Mouse (Mus musculus) neural tube, embryonic 12.5 days (tissue): ENCODE results near the gene Bmx. TPM values are rescaled to one million over a fixed set of nuclear protein-coding genes. Genes with fewer than 3 reads are reported as not detected.

Experiments used
- ATAC-seq: fragments of 200-750 bp; cut with Nextera tagmentation; 2 replicates; pipeline ENCODE4 v1.8.0; 2017; ENCODE audit warnings: low read depth, mild to moderate bottlenecking, moderate TSS enrichment, moderate library complexity; ENCODE audit not compliant: low FRiP score
- H3K27ac ChIP-seq: fragments of 300-500 bp; sonication (generic); 2 replicates; pipeline ENCODE4 v1.5.1; 2016
- H3K27me3 ChIP-seq: fragments of 300-500 bp; sonication (generic); replicated peaks from 2 replicates; pipeline ENCODE4 v1.6.1; 2016; ENCODE audit warnings: mild to moderate bottlenecking
- H3K36me3 ChIP-seq: fragments of 300-500 bp; sonication (generic); 2 replicates; pipeline ENCODE4 v1.6.1; 2016; ENCODE audit warnings: mild to moderate bottlenecking
- H3K4me1 ChIP-seq: fragments of 300-500 bp; sonication (generic); 2 replicates; pipeline ENCODE4 v1.6.1; 2016
- H3K4me2 ChIP-seq: fragments of 300-500 bp; sonication (generic); replicated peaks from 2 replicates; pipeline ENCODE4 v1.6.1; 2016; ENCODE audit warnings: mild to moderate bottlenecking
- H3K4me3 ChIP-seq: fragments of 300-500 bp; sonication (generic); 2 replicates; pipeline ENCODE4 v1.5.1; 2016
- H3K9ac ChIP-seq: fragments of 300-500 bp; sonication (generic); 2 replicates; pipeline ENCODE4 v1.6.1; 2016; ENCODE audit warnings: mild to moderate bottlenecking
- H3K9me3 ChIP-seq: fragments of 300-500 bp; sonication (generic); 2 replicates; pipeline ENCODE4 v1.6.1; 2016; ENCODE audit warnings: mild to moderate bottlenecking
- WGBS: fragments of 180-500 bp; shearing (Covaris S2); methylation state at CpG from one replicate; pipeline ENCODE4 v1.1.7; 2016; 5-methylcytosine and 5-hydroxymethylcytosine counted together
- polyA plus RNA-seq: library from polyadenylated mRNA; unstranded; fragments of >200 nt; fragmentation: Nextera tagmentation; extraction: Ambion mirVana; gene quantifications from 2 replicates; pipeline ENCODE4 v1.2.1, GENCODE M21; 2016

Bmx gene
- polyA plus RNA-seq, 1 experiment from 2014 or later = 0.25 TPM

DNA sequence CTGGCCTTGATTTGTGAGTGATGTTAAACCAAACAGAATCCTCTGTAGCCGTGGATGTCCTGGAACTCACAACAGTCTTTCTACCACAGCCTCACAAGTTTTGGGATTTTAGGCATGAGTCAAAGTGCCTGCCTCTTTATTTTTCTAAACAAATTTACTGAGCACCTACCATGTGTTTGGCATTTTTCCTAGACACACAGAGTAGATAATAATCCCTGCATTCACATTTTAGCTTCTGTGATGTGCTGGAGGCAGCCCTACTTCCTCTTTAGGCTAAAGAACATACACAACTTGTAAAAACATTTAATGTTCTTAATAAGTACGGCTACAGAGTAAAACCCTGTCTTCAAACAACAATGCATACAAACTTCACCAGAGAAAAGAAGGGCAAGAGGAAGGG lies 87.0 kb downstream of the Bmx start:
- ATAC-seq = no peak
- H3K36me3 ChIP-seq = no peaks in the 10 kb centered on the region

DNA sequence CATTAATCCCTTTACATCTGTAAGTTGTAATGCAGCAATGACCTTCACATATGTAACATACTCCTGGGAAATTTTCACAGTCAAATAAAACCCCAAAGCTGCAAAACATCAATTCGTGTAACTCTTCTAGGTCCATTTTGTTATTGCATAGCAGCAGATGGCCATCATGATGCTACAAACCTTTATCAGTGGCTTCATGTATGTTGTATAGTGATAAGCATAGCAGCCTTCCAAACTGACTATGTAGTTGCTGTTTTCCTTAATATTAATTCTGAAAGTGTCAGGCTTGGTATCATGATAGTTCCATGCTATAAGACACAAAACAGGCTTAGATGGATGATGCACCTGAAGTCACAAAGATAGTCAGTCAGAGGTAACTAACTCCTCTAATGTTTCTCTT lies 93.3 kb downstream of the Bmx start:
- 78% methylated on average over 1 of the region's 1 CpGs for WGBS
- no peaks in the 10 kb centered on the region for H3K9me3 ChIP-seq
- ATAC-seq = no peak

More for the DNA sequence above, 87.0 kb downstream of the Bmx start:
- Histone ChIP-seq H3K4me2 (no peak overlapping the region), H3K4me1 (no peaks in the 10 kb centered on the region), H3K9me3 (no peaks in the 10 kb centered on the region), H3K9ac (no peak overlapping the region), H3K27ac (no peak overlapping the region), H3K27me3 (0 out of 2 replicates have a peak, but pooled peaks cover 3% of the 10 kb centered on the region), H3K4me3 (no peak overlapping the region)
- 80% methylated on average over 2 of the region's 2 CpGs for WGBS

GRCm38 (mm10) chrX:164154594-164154993 lies 103.4 kb downstream of the Bmx start:
- WGBS = 79% methylated on average over 5 of the region's 5 CpGs
- ATAC-seq = no peak

More for the DNA sequence above, 93.3 kb downstream of the Bmx start:
- H3K4me1 ChIP-seq = no peaks in the 10 kb centered on the region
- H3K36me3 ChIP-seq = no peaks in the 10 kb centered on the region
- no peak overlapping the region for H3K4me2 ChIP-seq
- no peak overlapping the region for H3K9ac ChIP-seq
- H3K27me3 ChIP-seq = no peaks in the 10 kb centered on the region
- no peak overlapping the region for H3K4me3 ChIP-seq
- H3K27ac ChIP-seq = no peak overlapping the region

DNA sequence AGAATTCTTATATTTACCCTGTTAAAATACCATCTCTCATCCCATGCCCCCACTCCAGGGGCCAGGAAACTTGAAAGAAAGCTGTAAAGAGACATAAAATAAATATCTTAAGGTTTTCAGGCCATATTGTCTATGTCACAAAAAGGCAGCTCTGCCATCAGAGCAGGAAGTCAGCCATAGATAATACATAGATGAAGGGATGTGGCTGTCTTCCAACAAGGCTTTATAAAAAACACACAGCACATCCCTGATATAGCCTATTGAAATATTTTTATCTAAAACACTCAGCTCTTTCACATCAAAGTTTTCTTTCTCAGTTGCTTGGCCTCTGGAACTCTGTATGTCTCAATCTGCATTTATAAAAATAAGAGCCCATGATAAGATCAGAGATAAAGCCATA lies 104.4 kb downstream of the Bmx start:
- Histone ChIP-seq H3K27ac (no peak overlapping the region), H3K36me3 (no peaks in the 10 kb centered on the region), H3K4me2 (no peak overlapping the region), H3K4me3 (no peak overlapping the region), H3K4me1 (no peaks in the 10 kb centered on the region), H3K27me3 (no peaks in the 10 kb centered on the region), H3K9ac (no peak overlapping the region), H3K9me3 (no peaks in the 10 kb centered on the region)
- no peak for ATAC-seq

More at GRCm38 (mm10) chrX:164154594-164154993, 103.4 kb downstream of the Bmx start:
- Histone ChIP-seq H3K27me3 (no peaks in the 10 kb centered on the region), H3K9me3 (no peaks in the 10 kb centered on the region), H3K27ac (no peak overlapping the region), H3K4me3 (no peak overlapping the region), H3K4me2 (no peak overlapping the region), H3K36me3 (no peaks in the 10 kb centered on the region), H3K9ac (no peak overlapping the region), H3K4me1 (no peaks in the 10 kb centered on the region)

DNA sequence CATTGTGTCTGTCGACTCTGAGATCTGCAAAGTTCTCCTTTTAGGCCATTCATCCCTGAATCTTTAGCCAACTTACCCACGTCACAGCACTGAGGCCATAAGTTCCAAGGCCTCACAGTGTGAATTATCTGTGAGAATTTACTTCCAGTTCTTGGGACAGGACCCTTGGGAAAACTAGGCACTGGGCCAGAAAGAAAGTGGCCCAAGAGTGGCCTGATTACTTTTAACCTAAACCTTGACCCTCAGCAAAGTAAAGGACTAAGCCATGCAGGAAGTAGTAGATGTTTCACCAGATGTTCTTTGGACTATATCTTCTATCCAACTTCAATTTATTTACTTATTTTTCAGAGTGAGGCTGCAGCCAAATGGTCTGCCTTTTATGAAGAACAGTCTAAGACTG lies 105.3 kb downstream of the Bmx start:
- no peaks in the 10 kb centered on the region for H3K4me1 ChIP-seq
- 56% methylated on average over 2 of the region's 2 CpGs for WGBS
- ATAC-seq = no peak
- no peaks in the 10 kb centered on the region for H3K36me3 ChIP-seq
- H3K9me3 ChIP-seq = no peaks in the 10 kb centered on the region
- no peak overlapping the region for H3K4me3 ChIP-seq
- H3K4me2 ChIP-seq = no peak overlapping the region
- no peak overlapping the region for H3K27ac ChIP-seq
- H3K9ac ChIP-seq = no peak overlapping the region
- no peaks in the 10 kb centered on the region for H3K27me3 ChIP-seq

DNA sequence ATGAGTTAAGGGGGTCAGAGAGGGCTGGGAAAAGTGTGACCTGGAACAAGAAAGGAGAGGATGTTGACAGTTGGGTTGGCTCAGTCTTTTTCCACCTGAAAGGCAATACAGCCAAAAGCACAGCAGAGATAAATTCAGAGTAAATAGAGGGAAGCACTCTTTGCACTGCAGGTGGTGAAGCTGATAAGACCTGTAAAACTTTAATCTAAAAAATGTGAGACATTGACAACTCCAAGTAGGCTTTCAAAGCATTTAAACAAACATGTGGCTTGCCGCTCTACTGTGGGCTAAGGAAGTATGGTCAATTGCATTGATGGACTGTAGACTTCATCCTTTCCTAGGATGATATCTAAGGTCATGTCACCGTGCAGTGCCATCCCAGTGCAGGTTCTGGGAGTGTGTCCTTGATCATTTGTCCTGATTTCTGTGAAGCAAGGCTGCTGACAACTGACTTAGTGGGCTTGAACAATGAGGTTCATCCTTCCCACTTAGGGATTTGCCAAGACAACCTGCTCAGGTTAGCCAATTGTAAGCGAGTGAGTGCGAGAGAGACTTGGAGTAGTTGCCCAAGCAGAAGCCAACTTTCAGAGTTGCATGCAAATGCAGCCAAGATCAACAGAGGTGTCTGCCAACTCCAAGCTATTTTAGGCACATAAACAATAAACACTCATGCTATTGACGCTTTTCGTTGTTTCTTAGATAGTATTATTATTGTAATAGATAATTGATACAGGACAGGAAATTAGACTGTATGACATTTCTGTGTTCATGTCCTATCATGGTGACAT lies 112.3 kb downstream of the Bmx start:
- Histone ChIP-seq H3K4me3 (no peak overlapping the region), H3K9me3 (no peaks in the 10 kb centered on the region), H3K4me2 (no peak overlapping the region), H3K27me3 (no peaks in the 10 kb centered on the region), H3K9ac (no peak overlapping the region), H3K27ac (no peak overlapping the region), H3K36me3 (no peaks in the 10 kb centered on the region), H3K4me1 (no peaks in the 10 kb centered on the region)
- no peak for ATAC-seq
- 89% methylated on average over 6 of the region's 6 CpGs for WGBS

Other genes starting within 250 kb of the Bmx start
- 0.53 and 0.56 TPM in 2 replicates for gene Car5b, start 230.2 kb downstream of the Bmx start, polyA plus RNA-seq
- gene Siah1b, start 181.7 kb downstream of the Bmx start, polyA plus RNA-seq = 34.2 and 36.5 TPM in 2 replicates
- gene Cltrn, start 169.4 kb downstream of the Bmx start, polyA plus RNA-seq = 0.20 TPM in 1 of 2 replicates, not detected in the other
- not detected in 2 replicates for gene Ace2, start 118.9 kb downstream of the Bmx start, polyA plus RNA-seq
- gene Pir, start 11.2 kb upstream of the Bmx start, polyA plus RNA-seq = 3.6 and 5.0 TPM in 2 replicates
- gene Vegfd, start 115.2 kb upstream of the Bmx start, polyA plus RNA-seq = 0.72 and 0.81 TPM in 2 replicates
- 9.9 and 11.2 TPM in 2 replicates for gene Piga, start 161.6 kb upstream of the Bmx start, polyA plus RNA-seq
- not detected in 2 replicates for gene Asb11, start 178.8 kb upstream of the Bmx start, polyA plus RNA-seq
- gene Asb9, start 248.1 kb upstream of the Bmx start, polyA plus RNA-seq = 0.36 TPM in 1 of 2 replicates, not detected in the other